Mouse (Mus musculus) lung, embryonic 15.5 days (tissue): ENCODE results near the gene Ccdc6. TPM values are rescaled to one million over a fixed set of nuclear protein-coding genes. Genes with fewer than 3 reads are reported as not detected.

Source experiments
- ATAC-seq: fragments of 200-750 bp; cut with Nextera tagmentation; 2 replicates; pipeline ENCODE4 v1.8.0; 2017; ENCODE audit warnings: moderate number of reproducible peaks, borderline replicate concordance; ENCODE audit not compliant: low FRiP score, low TSS enrichment; ENCODE audit errors: extremely low read depth
- H3K27ac ChIP-seq: fragments of 300-500 bp; sonication (generic); 2 replicates; pipeline ENCODE4 v1.5.1; 2015; ENCODE audit warnings: moderate library complexity, mild to moderate bottlenecking, inconsistent platforms
- H3K27me3 ChIP-seq: fragments of 300-500 bp; sonication (generic); 2 replicates; pipeline ENCODE4 v1.6.1; 2015; ENCODE audit warnings: inconsistent platforms
- H3K36me3 ChIP-seq: fragments of 300-500 bp; sonication (generic); 2 replicates; pipeline ENCODE4 v1.6.1; 2015; ENCODE audit warnings: inconsistent platforms
- H3K4me1 ChIP-seq: fragments of 300-500 bp; sonication (generic); 2 replicates; pipeline ENCODE4 v1.6.1; 2015; ENCODE audit warnings: inconsistent platforms
- H3K4me2 ChIP-seq: fragments of 300-500 bp; sonication (generic); 2 replicates; pipeline ENCODE4 v1.6.1; 2015; ENCODE audit warnings: inconsistent platforms, mild to moderate bottlenecking, moderate library complexity
- H3K4me3 ChIP-seq: fragments of 300-500 bp; sonication (generic); 2 replicates; pipeline ENCODE4 v1.5.1; 2015; ENCODE audit warnings: mild to moderate bottlenecking, inconsistent platforms
- H3K9ac ChIP-seq: fragments of 300-500 bp; sonication (generic); 2 replicates; pipeline ENCODE4 v1.6.1; 2015; ENCODE audit warnings: inconsistent platforms
- H3K9me3 ChIP-seq: fragments of 300-500 bp; sonication (generic); 2 replicates; pipeline ENCODE4 v1.6.1; 2016; ENCODE audit warnings: inconsistent platforms
- WGBS: fragments of 180-500 bp; shearing (Covaris S2); methylation state at CpG from one replicate; pipeline ENCODE4 v1.1.7; 2015; 5-methylcytosine and 5-hydroxymethylcytosine counted together
- polyA plus RNA-seq: library from polyadenylated mRNA; unstranded; fragments of >200 nt; fragmentation: Nextera tagmentation; extraction: Ambion mirVana; gene quantifications from 2 replicates; pipeline ENCODE4 v1.2.1, GENCODE M21; 2015

The Ccdc6 gene
- polyA plus RNA-seq, result 14.3 and 15.0 TPM in 2 replicates

GRCm38 (mm10) chr10:70096366-70097188 is at the start of gene Ccdc6:
Ccdc6 (plus strand) TSS chr10:70097121.
- H3K9ac ChIP-seq, result peak within 1 kb of the TSS; percentile 69
- H3K36me3 ChIP-seq, result peaks cover 3% of the 10 kb centered on the region; the same call in 1 of the 2 replicates
- peak within 1 kb of the TSS; percentile 89 for H3K27ac ChIP-seq
- no peaks in the 10 kb centered on the region for H3K9me3 ChIP-seq
- peak within 1 kb of the TSS; percentile 80 for H3K4me3 ChIP-seq
- 2% methylated on average over 38 of the region's 77 CpGs for WGBS
- H3K27me3 ChIP-seq, result no peaks in the 10 kb centered on the region
- ATAC-seq, result peak; percentile 79
- peaks cover 34% of the 10 kb centered on the region for H3K4me1 ChIP-seq
- peak within 1 kb of the TSS; percentile 92 for H3K4me2 ChIP-seq

GRCm38 (mm10) chr10:70049771-70050170 is 47.1 kb upstream of the Ccdc6 start:
- no peaks in the 10 kb centered on the region for H3K27me3 ChIP-seq
- no peak for ATAC-seq
- H3K9ac ChIP-seq, result no peak overlapping the region
- no peaks in the 10 kb centered on the region for H3K36me3 ChIP-seq
- H3K9me3 ChIP-seq, result no peaks in the 10 kb centered on the region
- no peak overlapping the region for H3K27ac ChIP-seq
- no peak overlapping the region for H3K4me3 ChIP-seq
- no peak overlapping the region for H3K4me2 ChIP-seq
- WGBS, result 60% methylated on average over 7 of the region's 7 CpGs
- H3K4me1 ChIP-seq, result no peaks in the 10 kb centered on the region

- H3K27ac ChIP-seq, result no peak overlapping the region
- no peaks in the 10 kb centered on the region for H3K36me3 ChIP-seq
- no peaks in the 10 kb centered on the region for H3K9me3 ChIP-seq
- WGBS, result 86% methylated on average over 2 of the region's 2 CpGs
- H3K9ac ChIP-seq, result no peak overlapping the region
- ATAC-seq, result no peak
- peaks cover 9% of the 10 kb centered on the region for H3K4me1 ChIP-seq
- no peak overlapping the region for H3K4me2 ChIP-seq
- H3K27me3 ChIP-seq, result no peaks in the 10 kb centered on the region
- H3K4me3 ChIP-seq, result no peak overlapping the region
Observed at GRCm38 (mm10) chr10:70055291-70055690, 41.6 kb upstream of the Ccdc6 start.

GRCm38 (mm10) chr10:70057064-70057463 is 39.9 kb upstream of the Ccdc6 start:
- ATAC-seq, result peak; percentile 91
- no peak overlapping the region for H3K9ac ChIP-seq
- peak overlapping the region; percentile 59; the same call in 1 of the 2 replicates for H3K27ac ChIP-seq

GRCm38 (mm10) chr10:70060021-70060688 is 36.8 kb upstream of the Ccdc6 start:
- Histone ChIP-seq H3K4me3 (no peak overlapping the region), H3K9ac (no peak overlapping the region), H3K9me3 (no peaks in the 10 kb centered on the region), H3K4me2 (peak overlapping the region; percentile 19; the same call in 1 of the 2 replicates), H3K36me3 (no peaks in the 10 kb centered on the region), H3K27ac (no peak overlapping the region), H3K4me1 (peaks cover 16% of the 10 kb centered on the region), H3K27me3 (no peaks in the 10 kb centered on the region; the same call in 1 of the 2 replicates)
- ATAC-seq, result no peak
- 42% methylated on average over 19 of the region's 19 CpGs for WGBS

More at GRCm38 (mm10) chr10:70057064-70057463, 39.9 kb upstream of the Ccdc6 start:
- Histone ChIP-seq H3K4me1 (peaks cover 16% of the 10 kb centered on the region), H3K36me3 (no peaks in the 10 kb centered on the region), H3K4me3 (no peak overlapping the region), H3K9me3 (no peaks in the 10 kb centered on the region), H3K27me3 (no peaks in the 10 kb centered on the region; the same call in 1 of the 2 replicates), H3K4me2 (no peak overlapping the region)
- 33% methylated on average over 3 of the region's 3 CpGs for WGBS

- peak overlapping the region; percentile 16; the same call in 1 of the 2 replicates for H3K4me2 ChIP-seq
- H3K36me3 ChIP-seq, result no peaks in the 10 kb centered on the region
- H3K27me3 ChIP-seq, result no peaks in the 10 kb centered on the region; the same call in 1 of the 2 replicates
- ATAC-seq, result no peak
- peaks cover 16% of the 10 kb centered on the region for H3K4me1 ChIP-seq
- 26% methylated on average over 10 of the region's 10 CpGs for WGBS
- H3K27ac ChIP-seq, result no peak overlapping the region
- no peak overlapping the region for H3K9ac ChIP-seq
- H3K9me3 ChIP-seq, result no peaks in the 10 kb centered on the region
- no peak overlapping the region for H3K4me3 ChIP-seq
Observed at GRCm38 (mm10) chr10:70060689-70061081, 36.2 kb upstream of the Ccdc6 start.

- no peak for ATAC-seq
- 86% methylated on average over 6 of the region's 6 CpGs for WGBS
Observed at GRCm38 (mm10) chr10:70063881-70064555, 32.9 kb upstream of the Ccdc6 start.

GRCm38 (mm10) chr10:70065191-70065590 is 31.7 kb upstream of the Ccdc6 start:
- no peaks in the 10 kb centered on the region for H3K9me3 ChIP-seq
- H3K27me3 ChIP-seq, result no peaks in the 10 kb centered on the region; the same call in 1 of the 2 replicates
- 74% methylated on average over 3 of the region's 3 CpGs for WGBS
- no peak overlapping the region for H3K27ac ChIP-seq
- no peak overlapping the region for H3K4me3 ChIP-seq
- H3K36me3 ChIP-seq, result no peaks in the 10 kb centered on the region
- peaks cover 8% of the 10 kb centered on the region for H3K4me1 ChIP-seq
- ATAC-seq, result no peak
- H3K4me2 ChIP-seq, result no peak overlapping the region
- H3K9ac ChIP-seq, result no peak overlapping the region

More at GRCm38 (mm10) chr10:70063881-70064555, 32.9 kb upstream of the Ccdc6 start:
- Histone ChIP-seq H3K4me1 (peaks cover 10% of the 10 kb centered on the region), H3K36me3 (no peaks in the 10 kb centered on the region), H3K9me3 (no peaks in the 10 kb centered on the region), H3K27me3 (no peaks in the 10 kb centered on the region; the same call in 1 of the 2 replicates), H3K4me2 (no peak overlapping the region), H3K27ac (no peak overlapping the region), H3K4me3 (no peak overlapping the region), H3K9ac (no peak overlapping the region)

- Histone ChIP-seq H3K4me1 (no peaks in the 10 kb centered on the region), H3K9me3 (no peaks in the 10 kb centered on the region), H3K27ac (no peak overlapping the region), H3K27me3 (no peaks in the 10 kb centered on the region), H3K4me3 (no peak overlapping the region), H3K4me2 (no peak overlapping the region), H3K36me3 (no peaks in the 10 kb centered on the region), H3K9ac (no peak overlapping the region)
- no peak for ATAC-seq
- 47% methylated on average over 8 of the region's 8 CpGs for WGBS
Observed at GRCm38 (mm10) chr10:70066497-70067168, 30.3 kb upstream of the Ccdc6 start.

- Histone ChIP-seq H3K36me3 (no peaks in the 10 kb centered on the region), H3K27me3 (no peaks in the 10 kb centered on the region), H3K9ac (no peak overlapping the region), H3K9me3 (no peaks in the 10 kb centered on the region), H3K4me2 (no peak overlapping the region), H3K4me1 (no peaks in the 10 kb centered on the region), H3K27ac (no peak overlapping the region), H3K4me3 (no peak overlapping the region)
- no peak for ATAC-seq
- 40% methylated on average over 6 of the region's 6 CpGs for whole genome bisulfite sequencing
Observed at GRCm38 (mm10) chr10:70067169-70068115, 29.5 kb upstream of the Ccdc6 start.
